Mouse (Mus musculus) kidney, postnatal 10 days (tissue): Measurements from ENCODE around the gene Dpm2.
A peak's percentile ranks its signal among the peaks of the same experiment; 100 is the strongest.

Source experiments
- DNase-seq: peaks from one replicate; pipeline ENCODE4 v3.0.0; 2021; ENCODE audit warnings: mixed read lengths

The Dpm2 gene

GRCm38 (mm10) chr2:32585149-32585714 is 14.6 kb downstream of the Dpm2 start:
- DNase-seq: no peak

GRCm38 (mm10) chr2:32586871-32587351 is 16.3 kb downstream of the Dpm2 start, which contains the start of gene St6galnac4:
Gene St6galnac4 (plus strand): TSS chr2:32587095.
- DNase-seq: peak; percentile 96

- peak; percentile 43 for DNase-seq
These were observed 17.2 kb downstream of the Dpm2 start for GRCm38 (mm10) chr2:32587731-32588321.

- peak; percentile 70 for DNase-seq
These were observed 18.6 kb downstream of the Dpm2 start for GRCm38 (mm10) chr2:32589213-32589795.

GRCm38 (mm10) chr2:32590224-32590623 is 19.6 kb downstream of the Dpm2 start:
- DNase-seq: no peak

DNA sequence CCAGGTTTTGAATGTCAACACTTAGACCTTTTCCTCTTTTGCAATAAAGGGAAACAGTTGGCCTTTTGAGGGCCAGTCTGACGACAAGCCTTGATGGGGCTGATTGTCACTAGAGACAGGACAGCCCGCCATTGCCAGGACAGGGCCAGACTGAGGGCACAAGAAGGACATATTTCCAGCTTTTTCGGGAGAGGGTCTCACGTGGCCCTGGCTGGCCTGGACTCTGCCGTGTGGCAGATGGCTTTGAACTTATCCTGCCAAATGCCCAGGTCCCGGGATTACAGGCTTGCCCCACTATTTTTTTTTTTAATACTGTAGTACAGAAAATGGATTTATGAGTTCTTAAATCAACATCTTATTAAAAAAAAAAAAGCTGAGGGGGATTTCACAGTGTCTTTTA is 20.6 kb downstream of the Dpm2 start:
- DNase-seq: no peak

DNA sequence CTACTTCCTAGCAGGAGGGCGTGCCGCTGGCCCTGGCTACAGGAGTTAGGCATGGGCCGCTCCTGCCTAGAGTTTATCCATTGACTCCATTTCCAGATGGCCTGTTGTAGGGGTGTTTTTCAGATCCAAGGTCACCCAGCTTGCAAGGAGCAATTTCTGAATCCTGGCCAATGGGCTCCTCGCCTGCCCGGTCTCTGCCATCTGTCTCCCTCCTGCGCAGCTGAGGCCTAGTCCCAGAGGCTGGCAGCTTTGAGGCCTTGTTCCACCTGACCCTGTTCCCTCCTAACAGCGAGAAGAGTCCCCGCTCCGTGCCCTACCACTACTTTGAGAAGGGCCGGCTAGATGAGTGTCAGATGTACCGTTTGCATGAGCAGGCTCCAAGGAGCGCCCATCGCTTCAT is 26.1 kb downstream of the Dpm2 start:
- DNase-seq: no peak

DNA sequence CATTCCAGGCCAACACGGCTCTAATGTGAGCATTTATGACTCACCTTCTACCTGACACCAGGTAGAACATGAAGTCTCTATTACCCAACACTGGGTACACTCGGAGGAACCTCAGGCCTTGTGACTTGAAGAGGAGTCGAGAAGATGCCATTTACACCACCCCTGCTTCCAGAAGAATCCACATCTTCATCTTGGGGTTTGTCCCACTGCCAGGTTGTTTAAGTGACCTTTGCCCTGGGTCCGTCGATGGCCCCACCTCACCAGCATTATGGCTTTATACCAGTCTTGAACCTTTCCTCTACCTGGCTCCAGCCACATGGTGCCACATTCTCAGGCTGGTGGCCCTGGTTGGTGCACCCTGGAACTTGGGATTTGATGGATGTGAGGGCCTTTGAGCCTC is 26.6 kb downstream of the Dpm2 start:
- DNase-seq: no peak

- DNase-seq: no peak
These were observed 27.0 kb downstream of the Dpm2 start for GRCm38 (mm10) chr2:32597699-32598098.

- DNase-seq: peak; percentile 79
These were observed 27.8 kb downstream of the Dpm2 start for GRCm38 (mm10) chr2:32598506-32598905.

GRCm38 (mm10) chr2:32599409-32599808 is 28.8 kb downstream of the Dpm2 start, which contains the start of gene St6galnac6:
Gene St6galnac6 (plus strand): TSS chr2:32599709.
- no peak for DNase-seq

DNA sequence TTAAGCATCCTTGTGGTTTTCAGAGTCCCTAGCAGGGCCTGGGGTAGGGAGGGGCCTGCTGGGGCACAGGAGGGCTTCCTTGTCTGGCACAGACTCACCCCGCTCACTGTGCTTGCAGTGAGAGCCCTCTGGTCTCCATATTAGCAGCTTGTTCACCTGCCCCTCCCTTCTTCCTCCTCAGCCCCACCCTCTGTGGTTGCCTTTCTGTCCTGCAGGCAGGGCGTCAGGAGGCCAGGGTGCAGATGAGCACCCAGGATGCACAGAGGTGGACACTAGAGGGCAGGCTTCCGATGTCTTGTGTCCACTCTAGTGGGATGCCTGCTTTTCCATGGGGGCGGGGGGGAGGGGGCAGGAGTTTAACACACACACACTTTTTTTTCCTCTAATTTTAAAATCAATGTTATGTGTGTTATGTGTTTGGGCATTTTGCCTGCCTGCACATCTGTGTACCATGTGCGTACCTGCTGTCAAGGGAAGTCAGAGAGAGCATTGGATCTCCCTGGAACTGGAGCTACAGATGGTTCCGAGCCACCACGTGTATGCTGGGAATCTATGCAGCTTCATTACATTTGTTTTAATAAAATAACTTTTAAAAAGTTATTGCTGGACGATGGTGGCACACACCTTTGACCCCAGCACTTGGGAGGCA is 30.9 kb downstream of the Dpm2 start:
- peak; percentile 64 for DNase-seq

GRCm38 (mm10) chr2:32602600-32603054 is 32.0 kb downstream of the Dpm2 start:
- DNase-seq: peak; percentile 95

- DNase-seq: no peak
These were observed 34.0 kb downstream of the Dpm2 start for GRCm38 (mm10) chr2:32604631-32605030.

DNA sequence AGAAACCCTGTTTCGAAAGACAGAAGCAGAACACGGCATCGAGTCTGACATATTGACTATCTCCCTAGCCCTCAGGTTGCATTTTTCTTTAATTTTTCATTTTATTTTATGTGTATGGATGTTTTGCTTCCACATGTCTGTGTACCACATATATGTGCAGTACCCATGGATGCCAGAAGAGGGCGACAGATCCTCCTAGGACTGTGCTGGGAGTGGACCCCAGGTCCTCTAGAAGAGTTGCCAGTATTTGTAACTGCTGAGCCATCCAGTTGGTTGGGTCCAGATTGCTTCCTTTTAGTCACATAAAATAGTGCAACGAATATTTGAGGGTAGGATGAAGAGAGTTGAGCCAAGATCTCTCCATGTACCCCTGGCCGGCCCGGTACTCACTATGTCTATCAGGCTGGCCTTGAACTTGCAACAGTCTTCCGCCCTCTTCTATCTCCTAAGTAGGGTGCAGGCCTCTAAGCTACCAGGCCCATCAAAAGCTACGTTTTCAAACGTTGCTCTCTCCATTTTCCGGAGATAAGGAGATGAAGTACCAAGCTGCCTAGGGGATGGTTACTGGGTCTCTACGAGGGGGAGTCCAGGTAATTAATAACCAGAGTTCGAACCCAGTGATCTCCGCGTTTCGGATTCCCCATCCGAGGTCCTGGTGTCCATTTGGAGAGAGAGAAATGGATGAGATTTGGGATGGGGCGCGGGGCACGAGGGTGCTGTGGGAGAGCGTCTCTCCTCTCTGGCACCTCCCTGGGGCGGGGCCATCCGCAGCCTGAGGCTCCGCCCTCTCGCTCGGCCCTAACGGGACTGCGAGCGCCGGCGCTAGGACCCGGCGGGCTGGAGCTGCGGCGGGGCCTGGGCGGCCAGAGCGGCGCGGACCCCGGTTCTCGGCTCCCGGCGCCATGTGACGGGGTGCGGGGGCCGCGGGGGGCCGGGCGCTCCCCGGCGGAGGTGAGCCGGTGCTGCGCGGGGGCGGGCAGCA is 35.8 kb downstream of the Dpm2 start:
- DNase-seq: peak; percentile 92

DNA sequence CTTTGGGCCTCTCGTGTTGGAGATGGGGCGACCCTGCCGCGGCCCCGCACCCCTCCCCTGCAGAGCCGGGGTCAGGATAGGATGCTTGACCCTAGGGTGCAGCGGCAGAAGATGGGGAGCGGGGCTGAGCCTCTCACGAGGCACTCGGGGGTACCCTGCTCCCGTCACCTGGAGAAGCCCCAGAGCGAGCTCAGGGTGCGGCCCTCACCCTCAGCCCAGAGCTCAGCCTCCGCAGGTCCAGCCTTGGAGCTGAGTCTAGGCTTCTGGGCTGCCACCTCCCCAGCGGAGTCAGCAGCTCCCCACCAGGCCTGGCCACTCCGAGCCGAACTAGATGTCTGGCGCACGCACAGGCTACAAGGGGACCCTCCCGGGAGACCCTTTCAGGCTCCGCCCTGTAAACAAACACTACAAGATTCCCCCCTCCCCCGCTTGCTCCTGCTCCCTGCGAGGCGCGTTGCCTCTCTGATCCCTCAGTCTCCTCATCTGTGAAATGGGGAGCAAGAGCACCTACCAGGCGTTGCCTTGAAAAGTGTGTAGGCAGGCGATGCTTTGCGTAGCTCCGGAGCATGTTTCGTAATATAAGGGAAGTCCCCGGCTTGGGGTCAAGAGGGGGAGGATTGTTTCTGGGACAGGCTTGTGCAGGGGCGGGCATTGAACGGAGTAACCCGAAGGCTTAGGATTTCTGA is 36.7 kb downstream of the Dpm2 start:
- peak; percentile 65 for DNase-seq

GRCm38 (mm10) chr2:32608141-32608777 is 37.6 kb downstream of the Dpm2 start:
- peak; percentile 76 for DNase-seq

- DNase-seq: no peak
These were observed 38.2 kb downstream of the Dpm2 start for GRCm38 (mm10) chr2:32608778-32609435.

DNA sequence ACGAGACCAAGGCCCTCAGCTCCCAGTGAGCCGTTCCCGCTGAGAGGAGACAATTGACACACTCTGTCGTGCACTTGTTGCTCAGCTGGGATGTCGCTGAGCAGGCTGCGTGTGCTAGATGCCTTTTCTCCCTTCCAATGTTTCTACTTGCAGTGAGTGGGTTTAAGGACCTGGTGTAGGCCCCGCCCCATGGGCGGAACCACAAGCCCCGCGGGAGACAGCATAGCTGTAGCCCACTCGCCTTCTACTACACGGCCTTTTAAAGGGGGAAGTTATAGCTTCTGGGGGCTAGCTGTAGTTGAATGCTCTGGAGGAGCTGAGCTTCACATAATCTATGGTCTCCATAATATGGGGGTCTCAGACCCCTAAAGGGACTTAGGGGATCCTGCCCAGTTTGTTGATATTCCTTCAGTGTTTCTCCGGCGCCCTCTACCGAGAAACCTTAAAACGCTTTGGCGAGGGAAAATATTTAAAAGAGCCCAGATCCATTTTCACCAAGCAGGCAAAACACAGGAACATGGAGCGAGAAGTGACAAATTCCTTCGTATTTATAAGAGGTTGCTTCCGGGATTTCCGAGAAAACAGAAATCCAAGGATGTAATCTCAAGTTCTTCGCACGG is 40.1 kb downstream of the Dpm2 start:
- peak; percentile 69 for DNase-seq

- DNase-seq: no peak
These were observed 41.6 kb downstream of the Dpm2 start for GRCm38 (mm10) chr2:32612274-32612673.
